Mouse (Mus musculus): ENCODE results near the gene Olfr65. TPM values are rescaled to one million over a fixed set of nuclear protein-coding genes. Genes with fewer than 3 reads are reported as not detected.

The Olfr65 gene
- polyA plus RNA-seq (2021), result not detected

GRCm38 (mm10) chr7:103903187-103903586, at the start of gene Olfr65:
Gene Olfr65 (plus strand): TSS chr7:103903487.
- in situ Hi-C loops (cut with MboI; ENCODE audit: low pct_unique_long_range_greater_than_20kb), result no loop called here
- DNase-seq (ENCODE audit: low read depth, low spot score), result no peak
- no peak for ATAC-seq
- no peaks in the 10 kb centered on the region for H3K27me3 ChIP-seq
- CTCF ChIA-PET, result no interaction called here
- TF ChIP-seq CTCF (IDR thresholded peaks at IDR 0.05), result no peak
- POLR2A ChIA-PET, result no interaction called here

- ChIA-PET CTCF (no interaction called here), POLR2A (no interaction called here)
- no peak for DNase-seq (ENCODE audit: low read depth, low spot score)
- in situ Hi-C loops (cut with MboI; ENCODE audit: low pct_unique_long_range_greater_than_20kb), result no loop called here
- no peak for ATAC-seq
- no peak for TF ChIP-seq CTCF (IDR thresholded peaks at IDR 0.05)
- no peaks in the 10 kb centered on the region for H3K27me3 ChIP-seq
These were observed 48.6 kb upstream of the Olfr65 start for GRCm38 (mm10) chr7:103854669-103855068.

GRCm38 (mm10) chr7:103859076-103859475, 44.2 kb upstream of the Olfr65 start:
- no peaks in the 10 kb centered on the region for H3K27me3 ChIP-seq
- CTCF ChIA-PET, result no interaction called here
- in situ Hi-C loops (cut with MboI; ENCODE audit: low pct_unique_long_range_greater_than_20kb), result no loop called here
- no peak for TF ChIP-seq CTCF (IDR thresholded peaks at IDR 0.05)
- POLR2A ChIA-PET, result no interaction called here
- ATAC-seq (no peak), DNase-seq (ENCODE audit: low read depth, low spot score) (no peak)

- in situ Hi-C loops (cut with MboI; ENCODE audit: low pct_unique_long_range_greater_than_20kb), result no loop called here
- H3K27me3 ChIP-seq, result no peaks in the 10 kb centered on the region
- ATAC-seq, result no peak
- POLR2A ChIA-PET, result no interaction called here
- no peak for DNase-seq (ENCODE audit: low read depth, low spot score)
- CTCF ChIA-PET, result no interaction called here
- TF ChIP-seq CTCF (IDR thresholded peaks at IDR 0.05), result no peak
These were observed 42.4 kb upstream of the Olfr65 start for GRCm38 (mm10) chr7:103860855-103861254.

- H3K27me3 ChIP-seq, result no peaks in the 10 kb centered on the region
- ATAC-seq (no peak), DNase-seq (ENCODE audit: low read depth, low spot score) (no peak)
- in situ Hi-C loops (cut with MboI; ENCODE audit: low pct_unique_long_range_greater_than_20kb), result no loop called here
- CTCF ChIA-PET, result no interaction called here
- TF ChIP-seq CTCF (IDR thresholded peaks at IDR 0.05), result no peak
- POLR2A ChIA-PET, result no interaction called here
These were observed 41.8 kb upstream of the Olfr65 start for GRCm38 (mm10) chr7:103861531-103861930.

GRCm38 (mm10) chr7:103865716-103866115, 37.6 kb upstream of the Olfr65 start:
- TF ChIP-seq CTCF (IDR thresholded peaks at IDR 0.05), result no peak
- no peaks in the 10 kb centered on the region for H3K27me3 ChIP-seq
- in situ Hi-C loops (cut with MboI; ENCODE audit: low pct_unique_long_range_greater_than_20kb), result no loop called here
- ATAC-seq (no peak), DNase-seq (ENCODE audit: low read depth, low spot score) (no peak)
- ChIA-PET POLR2A (no interaction called here), CTCF (interaction anchor here (1.4 kb wide), 1 partner anchor 29 kb away, joined by 3 read pairs; the partner anchor contains the start of gene Olfr64)

GRCm38 (mm10) chr7:103870667-103871066, 32.6 kb upstream of the Olfr65 start:
- DNase-seq (ENCODE audit: low read depth, low spot score) (no peak), ATAC-seq (no peak)
- ChIA-PET CTCF (no interaction called here), POLR2A (no interaction called here)
- in situ Hi-C loops (cut with MboI; ENCODE audit: low pct_unique_long_range_greater_than_20kb), result no loop called here
- TF ChIP-seq CTCF (IDR thresholded peaks at IDR 0.05), result no peak
- no peaks in the 10 kb centered on the region for H3K27me3 ChIP-seq

- CTCF ChIA-PET, result no interaction called here
- H3K27me3 ChIP-seq, result no peaks in the 10 kb centered on the region
- peak; percentile 8 for TF ChIP-seq CTCF (IDR thresholded peaks at IDR 0.05)
- DNase-seq (ENCODE audit: low read depth, low spot score) (no peak), ATAC-seq (no peak)
- POLR2A ChIA-PET, result no interaction called here
- in situ Hi-C loops (cut with MboI; ENCODE audit: low pct_unique_long_range_greater_than_20kb), result no loop called here
These were observed 30.2 kb upstream of the Olfr65 start for GRCm38 (mm10) chr7:103873064-103873463.

GRCm38 (mm10) chr7:103874451-103874850, 28.8 kb upstream of the Olfr65 start:
- CTCF ChIA-PET, result no interaction called here
- in situ Hi-C loops (cut with MboI; ENCODE audit: low pct_unique_long_range_greater_than_20kb), result no loop called here
- POLR2A ChIA-PET, result no interaction called here
- DNase-seq (ENCODE audit: low read depth, low spot score) (no peak), ATAC-seq (no peak)
- H3K27me3 ChIP-seq, result no peaks in the 10 kb centered on the region
- no peak for TF ChIP-seq CTCF (IDR thresholded peaks at IDR 0.05)

GRCm38 (mm10) chr7:103877093-103877492, 26.2 kb upstream of the Olfr65 start:
- ChIA-PET CTCF (no interaction called here), POLR2A (no interaction called here)
- DNase-seq (ENCODE audit: low read depth, low spot score) (no peak), ATAC-seq (no peak)
- no peaks in the 10 kb centered on the region for H3K27me3 ChIP-seq
- in situ Hi-C loops (cut with MboI; ENCODE audit: low pct_unique_long_range_greater_than_20kb), result no loop called here
- no peak for TF ChIP-seq CTCF (IDR thresholded peaks at IDR 0.05)

- ChIA-PET CTCF (no interaction called here), POLR2A (no interaction called here)
- H3K27me3 ChIP-seq, result no peaks in the 10 kb centered on the region
- DNase-seq (ENCODE audit: low read depth, low spot score) (no peak), ATAC-seq (no peak)
- in situ Hi-C loops (cut with MboI; ENCODE audit: low pct_unique_long_range_greater_than_20kb), result no loop called here
- no peak for TF ChIP-seq CTCF (IDR thresholded peaks at IDR 0.05)
These were observed 17.1 kb upstream of the Olfr65 start, which contains the start of gene Olfr66 for GRCm38 (mm10) chr7:103886152-103886551. Gene Olfr66 (minus strand): TSS chr7:103886252.

GRCm38 (mm10) chr7:103894385-103894784, 8.9 kb upstream of the Olfr65 start, which contains the start of gene Olfr64:
Gene Olfr64 (minus strand): TSS chr7:103894485.
- H3K27me3 ChIP-seq, result no peaks in the 10 kb centered on the region
- in situ Hi-C loops (cut with MboI; ENCODE audit: low pct_unique_long_range_greater_than_20kb), result no loop called here
- DNase-seq (ENCODE audit: low read depth, low spot score) (no peak), ATAC-seq (no peak)
- CTCF ChIA-PET, result interaction anchor here (1.0 to 1.1 kb wide), 2 partner anchors 10 to 29 kb away, joined by 3 read pairs; no protein-coding TSS in a partner anchor
- no peak for TF ChIP-seq CTCF (IDR thresholded peaks at IDR 0.05)
- POLR2A ChIA-PET, result no interaction called here
